Mouse (Mus musculus) gastrocnemius, postnatal 14 days (tissue): ENCODE measurements around the gene Gm1527. TPM values are rescaled to one million over a fixed set of nuclear protein-coding genes. Genes with fewer than 3 reads are reported as not detected.
A peak's percentile ranks its signal among the peaks of the same experiment; 100 is the strongest.
"Not testable (repeated sequence)": the region's sequence is repeated elsewhere in the genome, so short reads cannot be mapped to it uniquely, and the experiment has no call there.

ENCODE experiments used
- DNase-seq: peaks from one replicate; pipeline ENCODE4 v3.0.0; 2021; ENCODE audit warnings: mixed read lengths
- intact Hi-C: fragments of 180-260 bp; cut with DNase I; formaldehyde crosslinking; loops from one replicate; pipeline ENCODE4 v1.15.1; 2025; ENCODE audit warnings: low total_unique reads
- long read RNA-seq, 2 experiments: library from polyadenylated mRNA; stranded (forward); transcript quantifications; one replicate each; pipeline ENCODE4 v2.0.0; 2021
- total RNA-seq, 2 experiments: library from RNA; stranded (reverse); gene quantifications; 2 replicates each; pipeline ENCODE4 v1.2.3; 2021

The Gm1527 gene
- total RNA-seq: not detected
- long read RNA-seq, experiment 1: 0 reads
- long read RNA-seq, experiment 2: 0 reads

- intact Hi-C loops: no loop called here
- no peak for DNase-seq
Observed at GRCm38 (mm10) chr3:28892317-28892716, at the start of gene Gm1527. Gene Gm1527, plus strand, starts transcription at chr3:28892617.

DNA sequence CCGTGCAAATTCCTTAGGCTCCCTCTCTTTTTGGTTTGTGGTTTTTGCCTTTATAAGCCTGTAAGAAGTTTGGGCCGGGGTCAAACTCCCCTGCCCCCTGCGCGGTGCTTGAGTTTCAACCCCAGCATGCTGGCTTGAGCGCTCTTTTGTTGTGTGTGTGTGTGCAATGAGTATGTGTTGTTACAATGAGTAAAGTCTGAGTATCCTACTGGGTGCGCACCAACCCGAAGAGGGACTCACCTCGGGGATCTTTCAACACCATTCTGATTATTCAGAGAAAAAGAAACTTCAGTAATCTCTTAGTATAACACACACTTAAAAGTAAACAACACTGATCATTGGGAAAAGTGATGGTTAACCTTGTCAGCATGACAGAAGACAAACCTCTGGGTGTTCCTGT is 49.2 kb upstream of the Gm1527 start:
- no peak for DNase-seq
- intact Hi-C loops: no loop called here

DNA sequence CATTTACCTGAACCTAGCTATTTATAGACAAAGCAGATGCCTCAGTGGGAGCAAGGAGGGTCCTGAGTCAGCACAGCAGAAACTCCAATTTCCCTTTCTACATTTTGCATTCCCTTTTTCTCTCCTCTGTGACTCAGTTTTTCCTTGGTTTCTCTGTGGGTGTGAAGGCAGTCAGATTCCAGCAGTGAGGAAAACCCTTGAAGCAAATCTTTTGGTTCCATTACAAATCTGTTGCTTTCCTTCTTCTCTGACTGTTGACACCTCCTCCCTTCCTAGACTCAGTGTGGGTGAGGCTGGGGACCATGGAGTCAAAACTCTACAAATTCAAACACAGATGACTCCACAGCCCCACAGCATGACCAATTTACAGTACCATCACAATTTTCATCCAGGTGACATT is 45.3 kb upstream of the Gm1527 start:
- no peak for DNase-seq
- intact Hi-C loops: no loop called here

GRCm38 (mm10) chr3:28852174-28852573 is 40.2 kb upstream of the Gm1527 start:
- intact Hi-C loops, DNase-seq: not testable (repeated sequence)

DNA sequence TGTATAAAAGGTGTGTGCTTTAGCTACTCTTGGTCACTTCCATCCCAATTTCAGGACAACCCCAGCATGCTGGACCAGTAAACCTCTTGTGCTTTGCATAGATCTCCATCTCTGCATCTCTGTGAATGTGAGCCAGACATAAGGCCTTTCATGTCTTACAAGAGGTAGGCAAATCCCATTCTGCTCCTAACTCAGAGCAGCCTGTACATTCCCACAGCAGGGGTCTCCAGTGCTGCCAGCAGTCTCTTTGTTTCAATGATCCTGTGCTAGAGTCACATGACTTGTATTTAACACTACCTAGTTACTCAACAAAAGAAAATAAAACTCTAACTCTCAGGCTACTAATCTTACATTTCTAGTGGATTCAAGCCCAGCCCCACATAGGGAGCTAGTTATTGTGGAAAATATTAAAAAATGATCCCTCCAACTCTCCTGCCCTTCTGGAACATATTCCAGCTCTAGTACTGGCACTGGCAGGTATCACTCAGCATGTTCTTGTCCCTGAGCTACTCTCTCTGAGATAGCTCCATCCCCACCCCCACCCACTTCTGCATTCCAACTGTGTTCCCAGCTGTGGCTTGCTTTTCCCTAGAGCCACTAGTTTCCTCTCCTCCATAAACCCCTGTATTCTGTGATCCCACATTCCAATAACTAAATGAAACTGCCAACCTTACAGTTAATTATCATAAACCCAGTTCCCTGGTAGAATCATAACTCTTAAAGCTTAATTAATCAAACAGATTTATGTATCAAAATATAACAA is 32.6 kb upstream of the Gm1527 start:
- intact Hi-C loops, DNase-seq: not testable (repeated sequence)

DNA sequence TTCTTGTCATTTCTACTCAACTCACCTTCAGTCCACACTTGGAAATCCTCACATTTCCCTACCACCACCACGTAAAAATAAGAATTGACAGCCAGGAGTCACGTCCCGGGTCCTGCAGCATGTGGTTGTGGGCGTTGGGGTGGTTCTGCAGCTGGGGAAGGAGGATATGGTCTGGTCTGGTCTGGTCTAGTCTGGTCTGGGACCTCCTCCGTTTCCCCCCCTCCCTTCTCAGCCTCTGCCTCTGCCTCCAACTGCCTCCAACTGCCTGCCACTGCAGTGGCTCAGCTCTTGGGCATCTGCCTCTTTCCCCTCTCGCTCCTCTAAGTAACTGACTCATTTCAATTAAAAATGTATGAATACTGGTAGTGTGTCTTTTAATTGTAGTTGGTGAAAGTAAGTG is 4.5 kb downstream of the Gm1527 start:
- not testable (repeated sequence) for DNase-seq

GRCm38 (mm10) chr3:28965931-28966330 is 73.5 kb downstream of the Gm1527 start:
- DNase-seq: no peak
- intact Hi-C loops: no loop called here

More for the DNA sequence above, 4.5 kb downstream of the Gm1527 start:
- intact Hi-C loops: not testable (repeated sequence)

DNA sequence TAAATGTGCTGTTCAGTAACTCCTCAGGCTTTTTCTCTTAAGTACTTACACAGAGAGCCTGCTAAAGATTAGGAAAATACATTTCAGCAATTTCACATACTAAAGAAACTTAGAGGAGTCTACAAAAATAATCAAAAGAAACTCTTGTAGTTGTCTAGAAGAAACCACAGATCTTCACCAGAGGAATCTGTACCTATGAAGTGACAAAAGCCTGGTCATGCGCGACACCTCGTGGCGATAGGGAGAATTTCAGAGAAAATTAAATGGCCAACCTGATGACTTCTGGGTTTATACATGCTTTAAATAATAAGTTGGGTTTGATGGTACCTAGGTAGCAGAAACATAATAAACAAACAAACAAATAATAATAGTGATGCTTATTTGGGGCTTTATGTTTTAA is 76.4 kb downstream of the Gm1527 start:
- intact Hi-C loops: loop anchor here (2.0 kb wide), 1 partner anchor 154 kb away; no protein-coding TSS in a partner anchor
- DNase-seq: peak; percentile 9

Other genes with a start within 250 kb of the Gm1527 start
- not detected for gene Slc2a2, start 194.7 kb upstream of the Gm1527 start, total RNA-seq
- 1 to 10 TPM; 1.5 TPM for gene Eif5a2, start 111.3 kb upstream of the Gm1527 start, total RNA-seq
- gene Rpl22l1, start 87.2 kb upstream of the Gm1527 start, total RNA-seq: 100 to 1,000 TPM; 164 to 179 TPM
- gene Egfem1, start 189.4 kb downstream of the Gm1527 start, total RNA-seq: under 1 TPM; 0.25 to 0.29 TPM